Mouse (Mus musculus): Measurements from ENCODE around the gene Mboat7. TPM values are rescaled to one million over a fixed set of nuclear protein-coding genes. Genes with fewer than 3 reads are reported as not detected.
"Not testable (repeated sequence)": the region's sequence is repeated elsewhere in the genome, so short reads cannot be mapped to it uniquely, and the experiment has no call there.

Mboat7 gene
- polyA plus RNA-seq, 1 experiment from 2014 or later: 86.3 TPM

GRCm38 (mm10) chr7:3698471-3698870 is 5.1 kb upstream of the Mboat7 start:
- WGBS: 97% methylated on average over 6 of the region's 6 CpGs
- Histone ChIP-seq H3K27ac (ENCODE audit: low read length) (no peak overlapping the region), H3K4me2 (ENCODE audit: low read length) (no peak overlapping the region), H3K36me3 (ENCODE audit: control insufficient read depth, insufficient read depth) (peaks cover 9% of the 10 kb centered on the region), H3K4me3 (replicated peaks; ENCODE audit: low read length) (no peak overlapping the region), H3K4me1 (replicated peaks; ENCODE audit: control insufficient read depth, insufficient read depth, low read length) (peaks cover 10% of the 10 kb centered on the region), H3K9me3 (ENCODE audit: control insufficient read depth, low read length) (no peaks in the 10 kb centered on the region), H3K9ac (replicated peaks; ENCODE audit: low read depth, low read length) (no peak overlapping the region), H3K27me3 (replicated peaks; ENCODE audit: control insufficient read depth, insufficient read depth, low read length) (no peaks in the 10 kb centered on the region)
- ATAC-seq: no peak

GRCm38 (mm10) chr7:3694949-3695305 is 1.6 kb upstream of the Mboat7 start:
- not testable (repeated sequence) for ATAC-seq; H3K9me3 ChIP-seq (ENCODE audit: control insufficient read depth, low read length); H3K27me3 ChIP-seq (replicated peaks; ENCODE audit: control insufficient read depth, insufficient read depth, low read length); H3K36me3 ChIP-seq (ENCODE audit: control insufficient read depth, insufficient read depth)
- Histone ChIP-seq H3K4me3 (replicated peaks; ENCODE audit: low read length) (peak overlapping the region; percentile 77), H3K27ac (ENCODE audit: low read length) (peak overlapping the region; percentile 43; the same call in 1 of the 2 replicates), H3K4me1 (replicated peaks; ENCODE audit: control insufficient read depth, insufficient read depth, low read length) (peaks cover 19% of the 10 kb centered on the region), H3K4me2 (ENCODE audit: low read length) (peak overlapping the region; percentile 71), H3K9ac (replicated peaks; ENCODE audit: low read depth, low read length) (peak overlapping the region; percentile 72)
- 2% methylated on average over 9 of the region's 9 CpGs for WGBS

GRCm38 (mm10) chr7:3694076-3694948 is 989 bp upstream of the Mboat7 start:
- no peaks in the 10 kb centered on the region for H3K9me3 ChIP-seq (ENCODE audit: control insufficient read depth, low read length)
- H3K27ac ChIP-seq (ENCODE audit: low read length): peak overlapping the region; percentile 81
- peaks cover 5% of the 10 kb centered on the region for H3K36me3 ChIP-seq (ENCODE audit: control insufficient read depth, insufficient read depth)
- peak overlapping the region; percentile 77 for H3K4me3 ChIP-seq (replicated peaks; ENCODE audit: low read length)
- H3K4me1 ChIP-seq (replicated peaks; ENCODE audit: control insufficient read depth, insufficient read depth, low read length): peaks cover 19% of the 10 kb centered on the region
- H3K4me2 ChIP-seq (ENCODE audit: low read length): peak overlapping the region; percentile 71
- no peaks in the 10 kb centered on the region for H3K27me3 ChIP-seq (replicated peaks; ENCODE audit: control insufficient read depth, insufficient read depth, low read length)
- peak overlapping the region; percentile 72 for H3K9ac ChIP-seq (replicated peaks; ENCODE audit: low read depth, low read length)
- WGBS: under 1% methylated on average over 52 of the region's 55 CpGs
- ATAC-seq: peak; percentile 25

GRCm38 (mm10) chr7:3693809-3694075 is 419 bp upstream of the Mboat7 start:
- Histone ChIP-seq H3K27me3 (replicated peaks; ENCODE audit: control insufficient read depth, insufficient read depth, low read length) (no peaks in the 10 kb centered on the region), H3K9me3 (ENCODE audit: control insufficient read depth, low read length) (no peaks in the 10 kb centered on the region), H3K9ac (replicated peaks; ENCODE audit: low read depth, low read length) (peak overlapping the region; percentile 72), H3K36me3 (ENCODE audit: control insufficient read depth, insufficient read depth) (peaks cover 4% of the 10 kb centered on the region; the same call in 1 of the 2 replicates), H3K4me3 (replicated peaks; ENCODE audit: low read length) (peak overlapping the region; percentile 77), H3K4me1 (replicated peaks; ENCODE audit: control insufficient read depth, insufficient read depth, low read length) (peaks cover 19% of the 10 kb centered on the region), H3K27ac (ENCODE audit: low read length) (peak overlapping the region; percentile 81), H3K4me2 (ENCODE audit: low read length) (peak overlapping the region; percentile 71)
- WGBS: 0% methylated on average over 18 of the region's 18 CpGs
- ATAC-seq: no peak

- Histone ChIP-seq H3K36me3 (ENCODE audit: control insufficient read depth, insufficient read depth) (peaks cover 6% of the 10 kb centered on the region; the same call in 1 of the 2 replicates), H3K4me2 (ENCODE audit: low read length) (peak within 1 kb of the TSS; percentile 71), H3K4me1 (replicated peaks; ENCODE audit: control insufficient read depth, insufficient read depth, low read length) (peaks cover 19% of the 10 kb centered on the region), H3K9me3 (ENCODE audit: control insufficient read depth, low read length) (no peaks in the 10 kb centered on the region), H3K9ac (replicated peaks; ENCODE audit: low read depth, low read length) (peak within 1 kb of the TSS; percentile 72), H3K4me3 (replicated peaks; ENCODE audit: low read length) (peak within 1 kb of the TSS; percentile 77), H3K27me3 (replicated peaks; ENCODE audit: control insufficient read depth, insufficient read depth, low read length) (no peaks in the 10 kb centered on the region), H3K27ac (ENCODE audit: low read length) (peak within 1 kb of the TSS; percentile 81)
- WGBS: under 1% methylated on average over 49 of the region's 49 CpGs
- peak; percentile 70; the same call in 1 of the 2 replicates for ATAC-seq
Measured at GRCm38 (mm10) chr7:3692382-3692986, 839 bp downstream of the Mboat7 start, which contains the start of gene Tsen34. Gene Tsen34 (plus strand): TSS chr7:3692863.

- H3K4me1 ChIP-seq (replicated peaks; ENCODE audit: control insufficient read depth, insufficient read depth, low read length): peaks cover 19% of the 10 kb centered on the region
- ATAC-seq: no peak
- no peaks in the 10 kb centered on the region for H3K9me3 ChIP-seq (ENCODE audit: control insufficient read depth, low read length)
- peaks cover 7% of the 10 kb centered on the region; the same call in 1 of the 2 replicates for H3K36me3 ChIP-seq (ENCODE audit: control insufficient read depth, insufficient read depth)
- H3K9ac ChIP-seq (replicated peaks; ENCODE audit: low read depth, low read length): peak overlapping the region; percentile 72
- peak overlapping the region; percentile 71 for H3K4me2 ChIP-seq (ENCODE audit: low read length)
- no peaks in the 10 kb centered on the region for H3K27me3 ChIP-seq (replicated peaks; ENCODE audit: control insufficient read depth, insufficient read depth, low read length)
- H3K4me3 ChIP-seq (replicated peaks; ENCODE audit: low read length): peak overlapping the region; percentile 77
- peak overlapping the region; percentile 81 for H3K27ac ChIP-seq (ENCODE audit: low read length)
- WGBS: 40% methylated on average over 3 of the region's 3 CpGs
Measured at GRCm38 (mm10) chr7:3691919-3692318, 1.4 kb downstream of the Mboat7 start.

- no peaks in the 10 kb centered on the region for H3K9me3 ChIP-seq (ENCODE audit: control insufficient read depth, low read length)
- H3K9ac ChIP-seq (replicated peaks; ENCODE audit: low read depth, low read length): no peak overlapping the region
- H3K4me3 ChIP-seq (replicated peaks; ENCODE audit: low read length): no peak overlapping the region
- no peaks in the 10 kb centered on the region for H3K27me3 ChIP-seq (replicated peaks; ENCODE audit: control insufficient read depth, insufficient read depth, low read length)
- H3K36me3 ChIP-seq (ENCODE audit: control insufficient read depth, insufficient read depth): peaks cover 10% of the 10 kb centered on the region; the same call in 1 of the 2 replicates
- WGBS: 85% methylated on average over 30 of the region's 31 CpGs
- H3K4me1 ChIP-seq (replicated peaks; ENCODE audit: control insufficient read depth, insufficient read depth, low read length): 0 out of 2 replicates have a peak, but pooled peaks cover 5% of the 10 kb centered on the region
- no peak overlapping the region for H3K27ac ChIP-seq (ENCODE audit: low read length)
- ATAC-seq: no peak
- no peak overlapping the region for H3K4me2 ChIP-seq (ENCODE audit: low read length)
Measured at GRCm38 (mm10) chr7:3685400-3686187, 7.7 kb downstream of the Mboat7 start.

- H3K4me3 ChIP-seq (replicated peaks; ENCODE audit: low read length): no peak overlapping the region
- H3K4me2 ChIP-seq (ENCODE audit: low read length): no peak overlapping the region
Measured at GRCm38 (mm10) chr7:3684698-3685097, 8.6 kb downstream of the Mboat7 start.

More at GRCm38 (mm10) chr7:3684698-3685097, 8.6 kb downstream of the Mboat7 start:
- 0 out of 2 replicates have a peak, but pooled peaks have one; percentile 3 for ATAC-seq
- no peaks in the 10 kb centered on the region for H3K9me3 ChIP-seq (ENCODE audit: control insufficient read depth, low read length)
- H3K9ac ChIP-seq (replicated peaks; ENCODE audit: low read depth, low read length): no peak overlapping the region
- H3K36me3 ChIP-seq (ENCODE audit: control insufficient read depth, insufficient read depth): peaks cover 10% of the 10 kb centered on the region; the same call in 1 of the 2 replicates
- no peaks in the 10 kb centered on the region for H3K27me3 ChIP-seq (replicated peaks; ENCODE audit: control insufficient read depth, insufficient read depth, low read length)
- WGBS: 74% methylated on average over 8 of the region's 8 CpGs
- H3K4me1 ChIP-seq (replicated peaks; ENCODE audit: control insufficient read depth, insufficient read depth, low read length): 0 out of 2 replicates have a peak, but pooled peaks cover 5% of the 10 kb centered on the region
- peak overlapping the region; percentile 31 for H3K27ac ChIP-seq (ENCODE audit: low read length)

All from forebrain, embryonic 16.5 days (tissue).